Comparison of ENCODE assay signal across 8 mouse cellular contexts in genomic region chr15:79148533-79148932, GRCm38 (mm10). TPM values are rescaled to one million over a fixed set of nuclear protein-coding genes. Genes with fewer than 3 reads are reported as not detected.
A peak's percentile ranks its signal among the peaks of the same experiment; 100 is the strongest.
DNase-seq lines count a peak whose midpoint lies in the region; ATAC-seq and TF ChIP-seq lines count a peak whose summit lies in the region.

No protein-coding gene starts in this region.

- H3K27ac ChIP-seq in MEL (ENCODE audit: control insufficient read depth, low read depth, low read length), result no peak overlapping the region
- no peak overlapping the region for H3K27ac ChIP-seq in cerebellum, adult 2 months (ENCODE audit: insufficient read depth, low read length)
- H3K27ac ChIP-seq in forebrain, postnatal 0 days (ENCODE audit: low read depth, low read length), result no peak overlapping the region

- no peak for TF ChIP-seq POLR2A in MEL (IDR thresholded peaks at IDR 0.05; ENCODE audit: control insufficient read depth in 1 of 2, insufficient read depth in 1 of 2, low read depth in 1 of 2, low read length in 2 of 2, poor library complexity in 1 of 2)
- no peak for TF ChIP-seq POLR2A in cerebellum, adult 2 months (IDR thresholded peaks at IDR 0.05; ENCODE audit: borderline replicate concordance, insufficient read depth, low read length)

- H3K27me3 ChIP-seq in MEL (ENCODE audit: control insufficient read depth in 1 of 2, insufficient read depth in 2 of 2, low read length in 2 of 2), result no peaks in the 10 kb centered on the region
- no peaks in the 10 kb centered on the region for H3K27me3 ChIP-seq in cerebellum, adult 2 months (ENCODE audit: control insufficient read depth, insufficient read depth, low read length)
- H3K27me3 ChIP-seq in forebrain, postnatal 0 days (ENCODE audit: insufficient read depth, low read length), result no peaks in the 10 kb centered on the region

- DNase-seq in MEL (ENCODE audit: low read depth, low spot score), result peak; percentile 80
- peak; percentile 71 to 84 for DNase-seq in cerebellum, adult 2 months
- DNase-seq in forebrain, postnatal 0 days, result peak; percentile 87
- peak; percentile 70 for DNase-seq in layer of hippocampus, adult 9-11 months
- peak; percentile 91 for DNase-seq in lung, postnatal 10 days
- DNase-seq in retina, postnatal 1 day, result peak; percentile 91
- DNase-seq in thymus, postnatal 25 days, result peak; percentile 75

- peak; percentile 67 for ATAC-seq in forebrain, postnatal 0 days
- peak; percentile 68 to 72 for ATAC-seq in hematopoietic stem cell, adult 5-6 weeks (replicated peaks in 1 of 2; ENCODE audit: insufficient read depth in 1 of 2, low FRiP score in 2 of 2, low TSS enrichment in 1 of 2, low read depth in 1 of 2, poor library complexity in 2 of 2, severe bottlenecking in 2 of 2)

- H3K9ac ChIP-seq in MEL (ENCODE audit: control insufficient read depth, low read depth, low read length, poor library complexity, severe bottlenecking), result no peak overlapping the region
- no peak overlapping the region for H3K9ac ChIP-seq in forebrain, postnatal 0 days

- WGBS in cerebellum, adult 2 months, result 50% methylated on average over 7 of the region's 7 CpGs
- 49% methylated on average over 7 of the region's 7 CpGs for WGBS in forebrain, postnatal 0 days

- H3K36me3 ChIP-seq in MEL (ENCODE audit: control insufficient read depth in 1 of 2, insufficient read depth in 2 of 2, low read length in 2 of 2), result peaks cover 0 to 5% of the 10 kb centered on the region in 2 experiments; a peak in 1 of 4 replicates
- H3K36me3 ChIP-seq in forebrain, postnatal 0 days (ENCODE audit: insufficient read depth), result peaks cover 74% of the 10 kb centered on the region

- no peak overlapping the region for H3K4me2 ChIP-seq in forebrain, postnatal 0 days (ENCODE audit: low read depth)

- H3K4me3 ChIP-seq in MEL (ENCODE audit: control insufficient read depth in 1 of 2, insufficient read depth in 1 of 2, low read depth in 2 of 2, low read length in 2 of 2), result no peak overlapping the region
- no peak overlapping the region for H3K4me3 ChIP-seq in cerebellum, adult 2 months (replicated peaks; ENCODE audit: insufficient read depth, low read depth, low read length)
- H3K4me3 ChIP-seq in forebrain, postnatal 0 days (ENCODE audit: low read depth, low read length), result no peak overlapping the region

- no peaks in the 10 kb centered on the region for H3K9me3 ChIP-seq in MEL (replicated peaks; ENCODE audit: insufficient read depth, low read length)
- no peaks in the 10 kb centered on the region for H3K9me3 ChIP-seq in forebrain, postnatal 0 days (ENCODE audit: low read length)

- H3K4me1 ChIP-seq in MEL (ENCODE audit: control insufficient read depth in 1 of 2, insufficient read depth in 2 of 2, low read length in 2 of 2), result no peaks in the 10 kb centered on the region
- no peaks in the 10 kb centered on the region for H3K4me1 ChIP-seq in cerebellum, adult 2 months (ENCODE audit: control insufficient read depth, insufficient read depth, low read length)
- no peaks in the 10 kb centered on the region for H3K4me1 ChIP-seq in forebrain, postnatal 0 days (ENCODE audit: insufficient read depth)

- peak; percentile 70 to 85 (median 81) for TF ChIP-seq CTCF in MEL (IDR thresholded peaks at IDR 0.05 in 2 of 3, conservative IDR thresholded peaks at IDR 0.05 in 1 of 3; ENCODE audit: control insufficient read depth in 1 of 3, insufficient read depth in 1 of 3, low read depth in 2 of 3, low read length in 3 of 3, poor library complexity in 1 of 3, severe bottlenecking in 1 of 3)
- peak; percentile 93 for TF ChIP-seq CTCF in cerebellum, adult 2 months (IDR thresholded peaks at IDR 0.05; ENCODE audit: borderline replicate concordance, insufficient read depth, low read depth, low read length)
- peak; percentile 92 for TF ChIP-seq CTCF in forebrain, postnatal 0 days (IDR thresholded peaks at IDR 0.05; ENCODE audit: low read depth)

- TF ChIP-seq EP300 in MEL (IDR thresholded peaks at IDR 0.05; ENCODE audit: low read depth in 1 of 2, low read length in 2 of 2), result no peak

- peak; percentile 47 for TF ChIP-seq RAD21 in MEL (IDR thresholded peaks at IDR 0.05; ENCODE audit: low read depth, low read length)

- peaks cover 7% of the 10 kb centered on the region for H3K79me2 ChIP-seq in MEL (ENCODE audit: control insufficient read depth, insufficient read depth, low read length, poor library complexity)

TF ChIP-seq in MEL, 35 proteins besides CTCF, POLR2A, EP300 and RAD21:
- TF ChIP-seq SMC3 (IDR thresholded peaks at IDR 0.05; ENCODE audit: low read depth, low read length) (peak; percentile 60), ETS1 (IDR thresholded peaks at IDR 0.05; ENCODE audit: low read depth, low read length) (no peak), ZC3H11A (IDR thresholded peaks at IDR 0.05; ENCODE audit: low read depth, low read length) (peak; percentile 33; the same call in 1 of the 2 replicates), RCOR1 (IDR thresholded peaks at IDR 0.05; ENCODE audit: low read depth, low read length) (no peak)

RNA-seq across cellular contexts. Expression of gene 1700088E04Rik, which starts 7.5 kb away (rescaled TPM):
- 4.0 and 4.9 TPM in 2 replicates for total RNA-seq in MEL (2012; rRNA removed)
- polyA plus RNA-seq in MEL (2012; ENCODE audit: insufficient read depth in 1 of 2, insufficient read length in 2 of 2, low read depth in 1 of 2, low replicate concordance in 2 of 2, missing spikeins in 1 of 2), result 1 to 10 TPM in 1 of 2 experiments, not detected in 1; 9.3 TPM
- 6.7 and 10.8 TPM in 2 replicates for polyA plus RNA-seq in cerebellum, adult 2 months (2012; rRNA removed)
- total RNA-seq in forebrain, postnatal 0 days (2014; rRNA removed), result 11.8 and 15.2 TPM in 2 replicates
- 19.3 and 23.7 TPM in 2 replicates for polyA plus RNA-seq in forebrain, postnatal 0 days (2015; fragmentation: Nextera tagmentation; extraction: Ambion mirVana)
- 0.84 and 1.9 TPM in 2 replicates for total RNA-seq in hematopoietic stem cell, adult 5-6 weeks (2017)

RNA-seq across cellular contexts. Expression of gene Polr2f, which starts 7.7 kb away (rescaled TPM):
- total RNA-seq in MEL (2012; rRNA removed), result 362 and 423 TPM in 2 replicates
- polyA plus RNA-seq in MEL (2012; ENCODE audit: insufficient read depth in 1 of 2, insufficient read length in 2 of 2, low read depth in 1 of 2, low replicate concordance in 2 of 2, missing spikeins in 1 of 2), result 100 to 1,000 TPM in 1 of 2 experiments, not detected in 1; 510 TPM
- 107 and 110 TPM in 2 replicates for polyA plus RNA-seq in cerebellum, adult 2 months (2012; rRNA removed)
- 48.6 and 111 TPM in 2 replicates for total RNA-seq in forebrain, postnatal 0 days (2014; rRNA removed)
- polyA plus RNA-seq in forebrain, postnatal 0 days (2015; fragmentation: Nextera tagmentation; extraction: Ambion mirVana), result 362 and 414 TPM in 2 replicates
- total RNA-seq in hematopoietic stem cell, adult 5-6 weeks (2017), result 42.5 and 72.2 TPM in 2 replicates

RNA-seq across cellular contexts. Expression of gene Sox10, which starts 16.5 kb away (rescaled TPM):
- total RNA-seq in MEL (2012; rRNA removed), result not detected in 2 replicates
- polyA plus RNA-seq in MEL (2012; ENCODE audit: insufficient read depth in 1 of 2, insufficient read length in 2 of 2, low read depth in 1 of 2, low replicate concordance in 2 of 2, missing spikeins in 1 of 2), result not detected
- polyA plus RNA-seq in cerebellum, adult 2 months (2012; rRNA removed), result 68.1 and 80.8 TPM in 2 replicates
- total RNA-seq in forebrain, postnatal 0 days (2014; rRNA removed), result 7.4 and 8.3 TPM in 2 replicates
- 4.8 and 6.3 TPM in 2 replicates for polyA plus RNA-seq in forebrain, postnatal 0 days (2015; fragmentation: Nextera tagmentation; extraction: Ambion mirVana)
- total RNA-seq in hematopoietic stem cell, adult 5-6 weeks (2017), result not detected in 2 replicates

RNA-seq across cellular contexts. Expression of gene Micall1, which starts 39.8 kb away (rescaled TPM):
- total RNA-seq in MEL (2012; rRNA removed), result 4.1 and 4.8 TPM in 2 replicates
- polyA plus RNA-seq in MEL (2012; ENCODE audit: insufficient read depth in 1 of 2, insufficient read length in 2 of 2, low read depth in 1 of 2, low replicate concordance in 2 of 2, missing spikeins in 1 of 2), result 10 to 100 TPM in 1 of 2 experiments, not detected in 1; 13.5 TPM
- 35.9 and 37.0 TPM in 2 replicates for polyA plus RNA-seq in cerebellum, adult 2 months (2012; rRNA removed)
- 23.8 and 29.1 TPM in 2 replicates for total RNA-seq in forebrain, postnatal 0 days (2014; rRNA removed)
- 7.2 and 8.0 TPM in 2 replicates for polyA plus RNA-seq in forebrain, postnatal 0 days (2015; fragmentation: Nextera tagmentation; extraction: Ambion mirVana)
- total RNA-seq in hematopoietic stem cell, adult 5-6 weeks (2017), result 3.4 and 6.7 TPM in 2 replicates
